Mouse (Mus musculus) gastrocnemius, postnatal 36 days (tissue): ENCODE data around the gene Cdc27. TPM values are rescaled to one million over a fixed set of nuclear protein-coding genes. Genes with fewer than 3 reads are reported as not detected.

ENCODE experiments used
- DNase-seq, 2 experiments: peaks; one replicate each; pipeline ENCODE4 v3.0.0; 2022
- intact Hi-C: fragments of 180-260 bp; cut with DNase I; formaldehyde crosslinking; loops from one replicate; pipeline ENCODE4 v1.15.1; 2025
- total RNA-seq, 2 experiments: library from RNA; stranded (reverse); gene quantifications; 2 replicates each; pipeline ENCODE4 v1.2.3; 2021

The Cdc27 gene
- total RNA-seq, 2 experiments from 2014 or later: 24.9 to 25.2 TPM

- DNase-seq: no peak
- intact Hi-C loops: no loop called here
These were observed 39.8 kb downstream of the Cdc27 start for GRCm38 (mm10) chr11:104510606-104511005.

- intact Hi-C loops: no loop called here
- DNase-seq: no peak
These were observed 42.0 kb downstream of the Cdc27 start for GRCm38 (mm10) chr11:104508455-104508854.

- intact Hi-C loops: no loop called here
- DNase-seq: no peak
These were observed 62.1 kb downstream of the Cdc27 start for GRCm38 (mm10) chr11:104488292-104488691.

- DNase-seq: no peak
- intact Hi-C loops: no loop called here
These were observed 68.4 kb downstream of the Cdc27 start for GRCm38 (mm10) chr11:104481971-104482370.

GRCm38 (mm10) chr11:104479505-104479904 lies 70.9 kb downstream of the Cdc27 start:
- intact Hi-C loops: no loop called here
- DNase-seq: no peak

GRCm38 (mm10) chr11:104469371-104469835 lies 81.0 kb downstream of the Cdc27 start:
- DNase-seq: peak; percentile 83 to 91
- intact Hi-C loops: no loop called here

GRCm38 (mm10) chr11:104468751-104469268 lies 81.6 kb downstream of the Cdc27 start, which contains the start of gene Kansl1:
Gene Kansl1 (minus strand): TSS chr11:104468861.
- intact Hi-C loops: no loop called here
- peak; percentile 13 to 16 for DNase-seq

GRCm38 (mm10) chr11:104467698-104468097 lies 82.7 kb downstream of the Cdc27 start:
- no peak for DNase-seq
- intact Hi-C loops: no loop called here

GRCm38 (mm10) chr11:104461551-104461950 lies 88.9 kb downstream of the Cdc27 start:
- peak in 1 of 2 experiments; percentile 47 for DNase-seq
- intact Hi-C loops: loop anchor here (5.0 kb wide), 1 partner anchor 114 kb away; no protein-coding TSS in a partner anchor

GRCm38 (mm10) chr11:104459671-104460070 lies 90.7 kb downstream of the Cdc27 start:
- DNase-seq: no peak
- intact Hi-C loops: loop anchor here (5.0 kb wide), 1 partner anchor 112 kb away; no protein-coding TSS in a partner anchor

- DNase-seq: no peak
- intact Hi-C loops: no loop called here
These were observed 91.9 kb downstream of the Cdc27 start for GRCm38 (mm10) chr11:104458507-104458906.

Other genes with a start within 250 kb of the Cdc27 start
- 10 to 100 TPM; 18.2 to 21.4 TPM for gene Kansl1, start 81.8 kb downstream of the Cdc27 start, total RNA-seq
- 1 to 10 TPM; 5.5 to 6.4 TPM for gene Myl4, start within 50 bp of the Cdc27 start, total RNA-seq
- under 1 TPM; 0.66 to 0.76 TPM for gene Itgb3, start 57.4 kb upstream of the Cdc27 start, total RNA-seq
- gene Gm11639, start 135.1 kb upstream of the Cdc27 start, total RNA-seq: not detected